Comparison of ENCODE assay signal across 11 mouse cellular contexts in genomic region chr13:32610970-32611369, GRCm38 (mm10).
DNase-seq lines count a peak whose midpoint lies in the region; ATAC-seq lines count a peak whose summit lies in the region.
"Had no signal": no experiment of that assay in that cellular context is flagged by ENCODE, and none has a peak within 500 bp of the region (broad histone marks: within the 10 kb centered on the region; RNA-seq: fewer than 3 reads in every experiment).

No protein-coding gene starts in this region.

- H3K4me1 ChIP-seq in hindbrain, embryonic 10.5 days (replicated peaks): peaks cover 17% of the 10 kb centered on the region; the same call in 1 of the 2 replicates
- H3K4me1 ChIP-seq in hindbrain, embryonic 14.5 days (replicated peaks; ENCODE audit: control insufficient read depth, insufficient read depth, low read length): 0 out of 2 replicates have a peak, but pooled peaks cover 5% of the 10 kb centered on the region
- H3K4me1 ChIP-seq in limb, embryonic 10.5 days: peaks cover 54% of the 10 kb centered on the region
- no peaks in the 10 kb centered on the region for H3K4me1 ChIP-seq in liver, embryonic 12.5 days

- peak overlapping the region; percentile 37; the same call in 1 of the 2 replicates for H3K27ac ChIP-seq in hindbrain, embryonic 10.5 days
- H3K27ac ChIP-seq in hindbrain, embryonic 14.5 days: no peak overlapping the region
- H3K27ac ChIP-seq in limb, embryonic 10.5 days: peak overlapping the region; percentile 72; the same call in 1 of the 2 replicates
- no peak overlapping the region for H3K27ac ChIP-seq in liver, embryonic 12.5 days
- H3K27ac ChIP-seq: macrophage had no signal

- no peak overlapping the region for H3K4me3 ChIP-seq in hindbrain, embryonic 10.5 days
- H3K4me3 ChIP-seq in hindbrain, embryonic 14.5 days (replicated peaks; ENCODE audit: low read length): no peak overlapping the region
- H3K4me3 ChIP-seq in limb, embryonic 10.5 days: no peak overlapping the region
- H3K4me3 ChIP-seq in liver, embryonic 12.5 days: no peak overlapping the region

- 70% methylated on average over 5 of the region's 5 CpGs for WGBS in hindbrain, embryonic 10.5 days
- 79% methylated on average over 5 of the region's 5 CpGs for WGBS in hindbrain, embryonic 14.5 days
- 30% methylated on average over 5 of the region's 5 CpGs for WGBS in limb, embryonic 10.5 days
- 50% methylated on average over 5 of the region's 5 CpGs for WGBS in liver, embryonic 12.5 days (ENCODE audit: insufficient replicate concordance)

- no peak for ATAC-seq in hindbrain, embryonic 14.5 days (ENCODE audit: low FRiP score)
- no peak for ATAC-seq in liver, embryonic 12.5 days
- ATAC-seq in granulocyte monocyte progenitor cell, adult 5-6 weeks (replicated peaks; ENCODE audit: poor library complexity, severe bottlenecking): no peak

- DNase-seq in hindbrain, embryonic 10.5 days (ENCODE audit: low spot score): no peak
- DNase-seq in hindbrain, embryonic 14.5 days (ENCODE audit: low spot score): no peak
- peak; percentile 33 to 42 for DNase-seq in urinary bladder, postnatal 36 days (ENCODE audit: low spot score in 2 of 2)
- DNase-seq in urinary bladder, adult 18-20 months (ENCODE audit: low spot score in 2 of 2): no peak
- no peak for DNase-seq in limb, embryonic 10.5 days (ENCODE audit: low spot score)
- no peak for DNase-seq in right cerebral cortex, postnatal 14 days
- DNase-seq: cerebellum, adult 2 months; retina, postnatal 1 day had no signal

- H3K36me3 ChIP-seq in hindbrain, embryonic 10.5 days: no peaks in the 10 kb centered on the region
- no peaks in the 10 kb centered on the region for H3K36me3 ChIP-seq in hindbrain, embryonic 14.5 days (replicated peaks; ENCODE audit: control insufficient read depth, insufficient read depth)
- no peaks in the 10 kb centered on the region for H3K36me3 ChIP-seq in limb, embryonic 10.5 days
- H3K36me3 ChIP-seq in liver, embryonic 12.5 days: no peaks in the 10 kb centered on the region

- H3K27me3 ChIP-seq in hindbrain, embryonic 10.5 days (ENCODE audit: insufficient read depth, poor library complexity, severe bottlenecking): no peaks in the 10 kb centered on the region
- H3K27me3 ChIP-seq in hindbrain, embryonic 14.5 days (ENCODE audit: control insufficient read depth, insufficient read depth, low read length): no peaks in the 10 kb centered on the region
- H3K27me3 ChIP-seq in limb, embryonic 10.5 days (ENCODE audit: low read depth, poor library complexity, severe bottlenecking): peaks cover 16% of the 10 kb centered on the region; the same call in 1 of the 2 replicates
- no peaks in the 10 kb centered on the region for H3K27me3 ChIP-seq in liver, embryonic 12.5 days (replicated peaks)

- no peaks in the 10 kb centered on the region for H3K9me3 ChIP-seq in hindbrain, embryonic 10.5 days
- H3K9me3 ChIP-seq in hindbrain, embryonic 14.5 days (ENCODE audit: control insufficient read depth, low read length): no peaks in the 10 kb centered on the region
- H3K9me3 ChIP-seq in limb, embryonic 10.5 days (replicated peaks): no peaks in the 10 kb centered on the region
- H3K9me3 ChIP-seq in liver, embryonic 12.5 days (replicated peaks): no peaks in the 10 kb centered on the region

- no peak overlapping the region for H3K4me2 ChIP-seq in hindbrain, embryonic 14.5 days (replicated peaks)
- H3K4me2 ChIP-seq in liver, embryonic 12.5 days: no peak overlapping the region

- no peak overlapping the region for H3K9ac ChIP-seq in hindbrain, embryonic 14.5 days
- H3K9ac ChIP-seq in liver, embryonic 12.5 days: no peak overlapping the region

Comparison
In these comparisons a context has a peak if more than half of its experiments do, and no peak if none do; other contexts are left out.
1. DNase-seq: peak in urinary bladder, postnatal 36 days (2 of 2); none in hindbrain, embryonic 10.5 days (single experiment), hindbrain, embryonic 14.5 days (single experiment), urinary bladder, adult 18-20 months (0 of 2), limb, embryonic 10.5 days (single experiment) and right cerebral cortex, postnatal 14 days (single experiment).
2. H3K27ac ChIP-seq: peak in hindbrain, embryonic 10.5 days (single experiment) and limb, embryonic 10.5 days (single experiment); none in hindbrain, embryonic 14.5 days (single experiment) and liver, embryonic 12.5 days (single experiment).